Mouse (Mus musculus): ENCODE results near the gene Smyd3. TPM values are rescaled to one million over a fixed set of nuclear protein-coding genes. Genes with fewer than 3 reads are reported as not detected.

Gene Smyd3
- total and polyA plus RNA-seq, 2 experiments = 1.4 to 7.0 TPM

DNA sequence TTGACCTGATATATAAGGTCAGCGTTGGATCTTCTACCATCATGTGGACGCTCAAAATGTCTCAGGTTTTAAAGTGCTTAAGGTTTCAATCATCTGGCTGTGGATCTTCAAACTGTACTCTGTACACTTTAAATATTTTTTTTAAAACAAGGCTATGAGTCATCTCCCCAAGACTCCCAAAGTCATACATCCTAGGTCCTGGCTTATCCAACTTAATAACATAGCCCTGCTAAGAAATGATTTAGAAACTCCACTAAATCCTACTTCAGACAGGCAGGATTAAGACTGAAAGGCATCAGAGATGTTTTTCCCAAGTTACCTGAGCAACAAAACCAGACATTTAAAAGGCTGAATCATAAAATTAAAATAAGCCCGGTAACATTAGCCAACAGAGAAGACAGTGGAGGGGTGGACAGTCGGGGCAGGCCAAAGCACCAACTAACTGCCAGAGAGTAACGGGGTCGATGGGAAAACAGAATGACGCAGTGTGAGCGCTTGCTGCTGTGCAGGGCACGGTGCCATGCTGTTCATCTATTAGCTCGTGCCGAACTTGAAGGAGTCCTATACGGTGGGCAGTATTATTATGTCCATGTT, 92.9 kb downstream of the Smyd3 start:
- 95% methylated on average over 12 of the region's 12 CpGs for WGBS
- H3K4me1 ChIP-seq (ENCODE audit: control insufficient read depth, insufficient read depth, low read length) = no peaks in the 10 kb centered on the region
- no peak overlapping the region for H3K4me3 ChIP-seq (ENCODE audit: insufficient read depth, low read depth, low read length)
- TF ChIP-seq CTCF (IDR thresholded peaks at IDR 0.05; ENCODE audit: low read depth, low read length) = no peak
- no peak for TF ChIP-seq POLR2A (IDR thresholded peaks at IDR 0.05; ENCODE audit: extremely low read depth, insufficient read depth, low read length)
- H3K9ac ChIP-seq (ENCODE audit: low read depth, low read length) = no peak overlapping the region
- no peak overlapping the region for H3K27ac ChIP-seq (replicated peaks; ENCODE audit: insufficient read depth, low read depth, low read length)
- no peaks in the 10 kb centered on the region for H3K79me2 ChIP-seq (ENCODE audit: control insufficient read depth, insufficient read depth, low read length)
- no peaks in the 10 kb centered on the region for H3K36me3 ChIP-seq (ENCODE audit: control insufficient read depth, insufficient read depth, low read length)
- H3K27me3 ChIP-seq (ENCODE audit: control insufficient read depth, insufficient read depth, low read length) = no peaks in the 10 kb centered on the region
- no peak for DNase-seq (ENCODE audit: extremely low read depth, low read depth, low spot score)

DNA sequence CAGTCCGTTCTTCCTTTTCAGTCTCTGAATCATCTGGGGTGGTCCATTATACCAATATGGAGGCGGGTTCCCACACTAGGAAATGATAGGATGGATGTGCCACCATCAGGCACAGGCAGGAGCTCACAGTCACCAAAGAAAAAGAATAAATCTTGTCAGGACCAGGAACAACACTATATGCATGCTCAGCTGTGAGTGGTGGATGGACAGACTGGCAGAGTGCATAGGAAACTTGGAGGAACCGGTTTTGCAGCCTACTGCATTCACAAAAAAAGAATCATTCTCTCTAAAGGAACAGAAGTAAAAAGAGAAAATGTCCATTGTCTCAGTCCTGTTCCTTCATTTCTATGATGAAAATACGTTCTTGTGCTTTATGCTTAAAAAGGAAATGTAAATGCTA, 98.8 kb downstream of the Smyd3 start:
- no peaks in the 10 kb centered on the region for H3K79me2 ChIP-seq (ENCODE audit: control insufficient read depth, insufficient read depth, low read length)
- no peak overlapping the region for H3K4me3 ChIP-seq (ENCODE audit: insufficient read depth, low read depth, low read length)
- DNase-seq (ENCODE audit: extremely low read depth, low read depth, low spot score) = no peak
- H3K36me3 ChIP-seq (ENCODE audit: control insufficient read depth, insufficient read depth, low read length) = 0 out of 2 replicates have a peak, but pooled peaks cover 1% of the 10 kb centered on the region
- H3K9ac ChIP-seq (ENCODE audit: low read depth, low read length) = no peak overlapping the region
- H3K27me3 ChIP-seq (ENCODE audit: control insufficient read depth, insufficient read depth, low read length) = no peaks in the 10 kb centered on the region
- H3K27ac ChIP-seq (replicated peaks; ENCODE audit: insufficient read depth, low read depth, low read length) = no peak overlapping the region
- H3K4me1 ChIP-seq (ENCODE audit: control insufficient read depth, insufficient read depth, low read length) = no peaks in the 10 kb centered on the region
- TF ChIP-seq POLR2A (IDR thresholded peaks at IDR 0.05; ENCODE audit: extremely low read depth, insufficient read depth, low read length) (no peak), CTCF (IDR thresholded peaks at IDR 0.05; ENCODE audit: low read depth, low read length) (no peak)
- WGBS = 84% methylated on average over 4 of the region's 4 CpGs

DNA sequence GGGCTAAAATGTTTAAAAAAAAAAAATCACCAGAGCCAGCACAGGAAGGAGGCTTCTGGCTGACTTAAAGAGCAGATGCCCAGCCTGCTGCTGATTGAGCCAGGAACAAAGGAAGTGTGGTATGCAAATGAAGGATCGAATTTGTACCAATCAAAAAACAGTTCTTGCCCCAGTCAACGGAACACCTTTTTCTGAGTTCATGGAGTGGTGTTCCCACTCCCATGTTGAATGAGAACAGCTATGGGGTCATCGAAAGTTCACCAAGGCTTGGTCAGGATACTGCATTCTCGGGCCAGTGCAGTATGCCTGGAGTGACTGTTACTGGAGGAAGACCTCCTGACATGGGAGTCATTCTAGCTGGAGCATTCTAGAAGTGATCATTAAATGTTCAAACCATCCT, 109.8 kb downstream of the Smyd3 start:
- Histone ChIP-seq H3K79me2 (ENCODE audit: control insufficient read depth, insufficient read depth, low read length) (no peaks in the 10 kb centered on the region), H3K27me3 (ENCODE audit: control insufficient read depth, insufficient read depth, low read length) (no peaks in the 10 kb centered on the region), H3K4me3 (ENCODE audit: insufficient read depth, low read depth, low read length) (no peak overlapping the region), H3K36me3 (ENCODE audit: control insufficient read depth, insufficient read depth, low read length) (peaks cover 6% of the 10 kb centered on the region; the same call in 1 of the 2 replicates), H3K27ac (replicated peaks; ENCODE audit: insufficient read depth, low read depth, low read length) (no peak overlapping the region), H3K9ac (ENCODE audit: low read depth, low read length) (no peak overlapping the region), H3K4me1 (ENCODE audit: control insufficient read depth, insufficient read depth, low read length) (no peaks in the 10 kb centered on the region)
- TF ChIP-seq CTCF (IDR thresholded peaks at IDR 0.05; ENCODE audit: low read depth, low read length) = no peak
- TF ChIP-seq POLR2A (IDR thresholded peaks at IDR 0.05; ENCODE audit: extremely low read depth, insufficient read depth, low read length) = no peak
- 92% methylated on average over 4 of the region's 4 CpGs for WGBS
- no peak for DNase-seq (ENCODE audit: extremely low read depth, low read depth, low spot score)

DNA sequence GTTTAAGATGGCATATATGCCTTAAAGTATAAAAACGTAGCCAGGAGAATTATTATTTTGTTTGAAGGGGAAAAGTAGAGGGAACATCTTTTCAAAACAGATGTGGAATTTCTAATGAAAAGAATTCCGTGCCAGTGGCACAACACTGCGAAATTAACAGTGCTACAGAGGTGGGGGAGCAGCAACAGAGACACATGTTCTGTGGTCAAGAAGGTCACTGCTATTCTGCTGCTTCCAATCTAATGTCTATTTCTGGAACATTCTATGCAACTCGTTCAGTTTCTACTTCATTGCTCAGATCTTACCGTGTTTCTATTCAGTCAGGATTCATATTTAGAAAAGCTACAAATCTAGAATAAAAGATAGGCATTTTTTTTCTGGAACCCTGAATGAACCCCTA, 117.0 kb downstream of the Smyd3 start:
- H3K79me2 ChIP-seq (ENCODE audit: control insufficient read depth, insufficient read depth, low read length) = no peaks in the 10 kb centered on the region
- H3K9ac ChIP-seq (ENCODE audit: low read depth, low read length) = no peak overlapping the region
- DNase-seq (ENCODE audit: extremely low read depth, low read depth, low spot score) = no peak
- no peak for TF ChIP-seq CTCF (IDR thresholded peaks at IDR 0.05; ENCODE audit: low read depth, low read length)
- no peak for TF ChIP-seq POLR2A (IDR thresholded peaks at IDR 0.05; ENCODE audit: extremely low read depth, insufficient read depth, low read length)
- H3K36me3 ChIP-seq (ENCODE audit: control insufficient read depth, insufficient read depth, low read length) = peaks cover 12% of the 10 kb centered on the region; the same call in 1 of the 2 replicates
- H3K4me3 ChIP-seq (ENCODE audit: insufficient read depth, low read depth, low read length) = no peak overlapping the region
- no peaks in the 10 kb centered on the region for H3K4me1 ChIP-seq (ENCODE audit: control insufficient read depth, insufficient read depth, low read length)
- H3K27ac ChIP-seq (replicated peaks; ENCODE audit: insufficient read depth, low read depth, low read length) = no peak overlapping the region
- no peaks in the 10 kb centered on the region for H3K27me3 ChIP-seq (ENCODE audit: control insufficient read depth, insufficient read depth, low read length)
- 89% methylated on average over 5 of the region's 5 CpGs for WGBS

DNA sequence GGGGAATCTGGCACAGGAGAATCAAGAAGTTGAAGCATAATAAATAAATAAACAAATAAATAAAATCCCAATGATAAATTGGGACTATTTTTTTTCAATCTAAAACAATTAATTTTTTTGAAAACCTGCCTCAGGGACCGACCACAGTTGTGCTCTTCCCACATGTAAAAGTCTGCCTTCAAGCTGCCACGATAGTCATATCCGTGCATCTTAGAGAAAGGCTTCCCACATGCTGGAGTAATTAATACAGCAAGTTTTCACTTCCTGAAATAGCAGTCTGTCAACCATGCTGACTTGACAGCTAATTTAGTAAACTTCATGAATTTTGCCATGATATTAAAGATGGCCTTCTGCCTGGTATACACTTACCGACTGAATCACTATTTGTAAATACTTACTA, 119.2 kb downstream of the Smyd3 start:
- no peaks in the 10 kb centered on the region for H3K4me1 ChIP-seq (ENCODE audit: control insufficient read depth, insufficient read depth, low read length)
- 91% methylated on average over 4 of the region's 4 CpGs for WGBS
- no peaks in the 10 kb centered on the region for H3K27me3 ChIP-seq (ENCODE audit: control insufficient read depth, insufficient read depth, low read length)
- H3K27ac ChIP-seq (replicated peaks; ENCODE audit: insufficient read depth, low read depth, low read length) = no peak overlapping the region
- H3K79me2 ChIP-seq (ENCODE audit: control insufficient read depth, insufficient read depth, low read length) = no peaks in the 10 kb centered on the region
- DNase-seq (ENCODE audit: extremely low read depth, low read depth, low spot score) = no peak
- H3K36me3 ChIP-seq (ENCODE audit: control insufficient read depth, insufficient read depth, low read length) = peaks cover 15% of the 10 kb centered on the region; the same call in 1 of the 2 replicates
- H3K4me3 ChIP-seq (ENCODE audit: insufficient read depth, low read depth, low read length) = no peak overlapping the region
- H3K9ac ChIP-seq (ENCODE audit: low read depth, low read length) = no peak overlapping the region
- TF ChIP-seq CTCF (IDR thresholded peaks at IDR 0.05; ENCODE audit: low read depth, low read length) (no peak), POLR2A (IDR thresholded peaks at IDR 0.05; ENCODE audit: extremely low read depth, insufficient read depth, low read length) (no peak)

DNA sequence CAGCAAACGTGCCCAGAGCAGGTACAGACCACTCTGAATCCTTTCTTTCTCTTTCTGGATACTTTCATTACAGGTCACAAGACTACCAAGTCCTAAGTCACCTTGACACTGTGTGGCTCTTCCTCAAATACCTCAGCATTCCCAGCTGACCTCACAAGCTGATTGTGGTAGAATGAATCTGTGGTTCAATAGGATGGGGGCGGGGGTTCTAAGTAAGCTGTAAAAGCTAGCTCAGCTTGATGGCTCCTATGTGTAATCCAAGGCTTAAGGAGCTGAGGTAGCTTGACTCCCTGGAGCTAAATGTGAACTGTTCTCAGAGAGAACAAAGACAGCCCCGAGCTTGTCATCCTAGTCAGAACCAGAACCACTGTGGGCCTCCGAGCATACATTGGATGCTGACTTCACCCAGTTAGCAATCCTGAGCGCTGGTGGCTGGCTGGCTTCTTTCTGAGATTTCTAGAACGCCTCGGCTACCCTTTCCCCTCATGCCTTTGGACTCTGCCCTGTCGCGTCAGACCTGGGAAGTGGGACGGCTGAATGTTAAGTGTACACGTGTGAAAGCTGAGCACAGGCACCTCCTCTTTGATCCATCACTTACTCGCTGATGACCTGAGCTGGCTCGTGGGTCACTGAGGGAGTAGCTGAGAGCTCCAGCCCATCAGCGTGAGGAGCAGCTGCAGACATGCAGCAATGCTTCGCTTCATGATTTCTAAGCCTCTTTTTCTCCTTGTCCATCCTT, 131.4 kb downstream of the Smyd3 start:
- no peak for DNase-seq (ENCODE audit: extremely low read depth, low read depth, low spot score)
- WGBS = 36% methylated on average over 15 of the region's 15 CpGs
- Histone ChIP-seq H3K36me3 (ENCODE audit: control insufficient read depth, insufficient read depth, low read length) (0 out of 2 replicates have a peak, but pooled peaks cover 2% of the 10 kb centered on the region), H3K79me2 (ENCODE audit: control insufficient read depth, insufficient read depth, low read length) (no peaks in the 10 kb centered on the region), H3K27me3 (ENCODE audit: control insufficient read depth, insufficient read depth, low read length) (no peaks in the 10 kb centered on the region), H3K4me3 (ENCODE audit: insufficient read depth, low read depth, low read length) (no peak overlapping the region), H3K4me1 (ENCODE audit: control insufficient read depth, insufficient read depth, low read length) (no peaks in the 10 kb centered on the region), H3K27ac (replicated peaks; ENCODE audit: insufficient read depth, low read depth, low read length) (no peak overlapping the region), H3K9ac (ENCODE audit: low read depth, low read length) (no peak overlapping the region)
- TF ChIP-seq POLR2A (IDR thresholded peaks at IDR 0.05; ENCODE audit: extremely low read depth, insufficient read depth, low read length) (no peak), CTCF (IDR thresholded peaks at IDR 0.05; ENCODE audit: low read depth, low read length) (no peak)

Measured in liver, adult 2 months (tissue).